In the genomic region with DNA sequence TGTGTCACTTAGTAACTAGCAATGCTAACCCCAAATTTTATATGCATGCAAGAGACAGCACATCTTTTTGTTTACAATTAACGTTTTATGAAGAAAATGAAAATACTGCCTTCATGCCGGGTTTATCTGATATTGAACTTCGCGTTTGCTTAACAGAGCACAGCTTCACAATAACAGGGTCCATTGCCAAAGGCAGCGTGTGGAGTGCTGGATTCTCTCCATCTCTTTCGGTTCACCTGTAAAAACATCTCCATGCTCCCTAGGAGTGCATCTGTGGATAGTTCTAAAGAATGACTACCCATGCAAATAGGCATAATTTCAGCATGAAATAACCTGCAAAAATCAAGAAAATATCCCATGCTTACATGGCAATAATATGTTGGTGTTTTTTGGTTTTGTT, we compare ENCODE assay signal across 23 mouse cellular contexts. TPM values are rescaled to one million over a fixed set of nuclear protein-coding genes. Genes with fewer than 3 reads are reported as not detected.
DNase-seq lines count a peak whose midpoint lies in the region; ATAC-seq lines count a peak whose summit lies in the region.
"Had no signal": no experiment of that assay in that cellular context is flagged by ENCODE, and none has a peak within 500 bp of the region (broad histone marks: within the 10 kb centered on the region; RNA-seq: fewer than 3 reads in every experiment).

No protein-coding gene starts in this region.

- no peaks in the 10 kb centered on the region for H3K36me3 ChIP-seq in neural tube, embryonic 15.5 days
- H3K36me3 ChIP-seq: embryonic facial prominence, embryonic 15.5 days had no signal

- H3K4me1 ChIP-seq in neural tube, embryonic 15.5 days = peaks cover 16% of the 10 kb centered on the region

- H3K9ac ChIP-seq in neural tube, embryonic 15.5 days (replicated peaks) = no peak overlapping the region
- H3K9ac ChIP-seq: embryonic facial prominence, embryonic 15.5 days; heart, embryonic 15.5 days; hindbrain, embryonic 13.5 days had no signal

- no peaks in the 10 kb centered on the region for H3K27me3 ChIP-seq in neural tube, embryonic 15.5 days (replicated peaks)
- H3K27me3 ChIP-seq: heart, embryonic 15.5 days; hindbrain, embryonic 13.5 days had no signal

- H3K9me3 ChIP-seq in neural tube, embryonic 15.5 days (replicated peaks) = no peaks in the 10 kb centered on the region
- H3K9me3 ChIP-seq: embryonic facial prominence, embryonic 15.5 days; forebrain, embryonic 10.5 days; heart, embryonic 10.5 days; heart, embryonic 15.5 days; hindbrain, embryonic 13.5 days had no signal

- peak; percentile 69 for DNase-seq in cerebellum, adult 9-10 months
- no peak for DNase-seq in neural tube, embryonic 10.5 days (ENCODE audit: extremely low spot score, low spot score)
- peak; percentile 54 to 63 for DNase-seq in cerebellum, postnatal 14 days
- no peak for DNase-seq in left cerebral cortex, adult 8-10 months (ENCODE audit: low spot score in 2 of 2)
- DNase-seq: adrenal gland, adult 8-10 months; adrenal gland, postnatal 36 days; embryo, embryonic 11 days; gastrocnemius, postnatal 36 days; heart, adult 18-20 months; heart, postnatal 14 days; kidney, adult 11 months had no signal

- ATAC-seq in cerebellum, adult (ENCODE audit: insufficient number of reproducible peaks, low FRiP score, low TSS enrichment) = no peak
- ATAC-seq in neural tube, embryonic 15.5 days (ENCODE audit: low FRiP score) = no peak
- ATAC-seq: forebrain, embryonic 14.5 days; hindbrain, postnatal 0 days had no signal

- WGBS in neural tube, embryonic 15.5 days = 67% methylated on average over 6 of the region's 6 CpGs

- no peak overlapping the region for H3K27ac ChIP-seq in neural tube, embryonic 15.5 days (replicated peaks)
- H3K27ac ChIP-seq: embryonic facial prominence, embryonic 15.5 days; forebrain, embryonic 10.5 days; heart, embryonic 10.5 days; heart, embryonic 15.5 days; hindbrain, embryonic 13.5 days; hindbrain, postnatal 0 days had no signal

- no peak overlapping the region for H3K4me3 ChIP-seq in neural tube, embryonic 15.5 days (replicated peaks)
- H3K4me3 ChIP-seq: embryonic facial prominence, embryonic 15.5 days; erythroblast, embryonic 14.5 days; forebrain, embryonic 10.5 days; heart, embryonic 10.5 days; heart, embryonic 15.5 days; hindbrain, embryonic 13.5 days had no signal

- H3K4me2 ChIP-seq in neural tube, embryonic 15.5 days = peak overlapping the region; percentile 3; the same call in 1 of the 2 replicates
- H3K4me2 ChIP-seq: embryonic facial prominence, embryonic 15.5 days; heart, embryonic 15.5 days; hindbrain, embryonic 13.5 days had no signal

RNA-seq across cellular contexts. Expression of gene Prox1, which starts 7.0 kb away (rescaled TPM):
- 9.1 and 9.7 TPM in 2 replicates for polyA plus RNA-seq in neural tube, embryonic 15.5 days (2015; fragmentation: Nextera tagmentation; extraction: Ambion mirVana)
- 10 to 100 TPM in 3 of 4 experiments, 1 to 10 TPM in 1; 9.5 to 12.4 (median 10.9) TPM for total RNA-seq in left cerebral cortex, adult 8-10 months (2022)
- total RNA-seq: common myeloid progenitor, adult 5-6 weeks; hematopoietic stem cell, adult 5-6 weeks had no signal

Comparison
In these comparisons a context has a peak if more than half of its experiments do, and no peak if none do; other contexts are left out.
1. DNase-seq: peak in cerebellum, adult 9-10 months (single experiment) and cerebellum, postnatal 14 days (2 of 2); none in neural tube, embryonic 10.5 days (single experiment) and left cerebral cortex, adult 8-10 months (0 of 2).